Mouse (Mus musculus) ES-E14 (cell line): ENCODE measurements around the gene Sipa1l3. TPM values are rescaled to one million over a fixed set of nuclear protein-coding genes. Genes with fewer than 3 reads are reported as not detected.
A peak's percentile ranks its signal among the peaks of the same experiment; 100 is the strongest.

ENCODE experiments used
- DNase-seq: peaks from one replicate; pipeline ENCODE4 v3.0.0-alpha.2; 2013; ENCODE audit warnings: low read depth, low spot score
- H3K27ac ChIP-seq: 2 replicates; pipeline ENCODE4 v1.5.1; 2012; ENCODE audit warnings: low read depth, mild to moderate bottlenecking, low read length, moderate library complexity, mixed read lengths; ENCODE audit not compliant: poor library complexity, insufficient read depth, severe bottlenecking
- H3K36me3 ChIP-seq: 2 replicates; pipeline ENCODE4 v1.6.1; 2012; ENCODE audit warnings: mild to moderate bottlenecking, low read length, moderate library complexity, mixed read lengths; ENCODE audit not compliant: control insufficient read depth, poor library complexity, insufficient read depth, severe bottlenecking
- H3K4me1 ChIP-seq, 2 experiments: fragments of 150-350 bp in 1 of 2; sonication (generic) in 1 of 2; 2 replicates each; pipeline ENCODE4 v1.6.1; 2012; ENCODE audit warnings: low read length in 2 of 2, mild to moderate bottlenecking in 1 of 2, mixed read lengths in 1 of 2; ENCODE audit not compliant: control insufficient read depth in 2 of 2, insufficient read depth in 2 of 2, poor library complexity in 1 of 2
- H3K4me3 ChIP-seq, 2 experiments: fragments of 150-350 bp in 1 of 2; sonication (generic) in 1 of 2; 2 replicates each; pipeline ENCODE4 v1.5.1; 2012; ENCODE audit warnings: low read length in 2 of 2, low read depth in 1 of 2, mild to moderate bottlenecking in 1 of 2, mixed read lengths in 1 of 2; ENCODE audit not compliant: insufficient read depth in 1 of 2, poor library complexity in 1 of 2, severe bottlenecking in 1 of 2
- H3K9ac ChIP-seq: 2 replicates; pipeline ENCODE4 v1.6.1; 2012; ENCODE audit warnings: low read depth, mild to moderate bottlenecking, low read length, mixed read lengths; ENCODE audit not compliant: poor library complexity, insufficient read depth, severe bottlenecking
- H3K9me3 ChIP-seq: fragments of 150-350 bp; sonication (generic); 2 replicates; pipeline ENCODE4 v1.6.1; 2012; ENCODE audit warnings: low read depth, mild to moderate bottlenecking, low read length; ENCODE audit not compliant: control insufficient read depth, insufficient read depth
- CHD2 ChIP-seq: IDR thresholded peaks from 2 replicates; pipeline ENCODE4 v1.6.1; 2014; ENCODE audit warnings: mild to moderate bottlenecking, low read depth, low read length, inconsistent platforms
- HCFC1 ChIP-seq: IDR thresholded peaks from 2 replicates; pipeline ENCODE4 v1.6.1; 2012; ENCODE audit warnings: low read length, inconsistent platforms, borderline replicate concordance; ENCODE audit not compliant: insufficient read depth
- MAFK ChIP-seq: IDR thresholded peaks from 2 replicates; pipeline ENCODE4 v1.6.1; 2014; ENCODE audit warnings: mild to moderate bottlenecking, low read depth, low read length, inconsistent platforms; ENCODE audit not compliant: insufficient read depth
- ZC3H11A ChIP-seq: IDR thresholded peaks from 2 replicates; pipeline ENCODE4 v1.6.1; 2012; ENCODE audit warnings: low read depth, mild to moderate bottlenecking, inconsistent platforms, low read length, borderline replicate concordance
- ZNF384 ChIP-seq: IDR thresholded peaks from 2 replicates; pipeline ENCODE4 v1.6.1; 2012; ENCODE audit warnings: low read depth, low read length, inconsistent platforms
- in situ Hi-C, 2 experiments: fragments of 600-800 bp; cut with MboI; formaldehyde crosslinking; loops; one replicate each; pipeline ENCODE4 v1.15.1; 2025; ENCODE audit warnings: low sequenced_read_pairs in 2 of 2, inconsistent platforms in 1 of 2; ENCODE audit not compliant: unreplicated experiment in 2 of 2
- total RNA-seq: library from RNA; depleted of rRNA; stranded (reverse); fragments of 300-350 nt; gene quantifications from 2 replicates; pipeline ENCODE4 v1.2.3, GENCODE M21; 2012

Sipa1l3 gene
- total RNA-seq, 1 experiment, result 27.5 TPM

- in situ Hi-C loops, result no loop called here
- no peaks in the 10 kb centered on the region for H3K9me3 ChIP-seq
- H3K9ac ChIP-seq, result no peak overlapping the region
- peaks cover 19 to 46% of the 10 kb centered on the region in 2 experiments; a peak in 3 of 4 replicates for H3K4me1 ChIP-seq
- no peak for TF ChIP-seq ZNF384
- TF ChIP-seq CHD2, result no peak
- TF ChIP-seq HCFC1, result no peak
- TF ChIP-seq MAFK, result no peak
- TF ChIP-seq ZC3H11A, result no peak
- H3K4me3 ChIP-seq, result peak overlapping the region; percentile 11 to 24; a peak in 1 of 4 replicates
- peak; percentile 36 for DNase-seq
- 0 out of 2 replicates have a peak overlapping the region, but pooled peaks have one; percentile 42 for H3K27ac ChIP-seq
- H3K36me3 ChIP-seq, result no peaks in the 10 kb centered on the region
Measured at GRCm38 (mm10) chr7:29419836-29420235, 98.6 kb downstream of the Sipa1l3 start.

- no peak overlapping the region; the same call in 1 of the 2 replicates for H3K27ac ChIP-seq
- in situ Hi-C loops, result no loop called here
- no peak for DNase-seq
- H3K9me3 ChIP-seq, result no peaks in the 10 kb centered on the region
- H3K36me3 ChIP-seq, result peaks cover 4% of the 10 kb centered on the region; the same call in 1 of the 2 replicates
- TF ChIP-seq CHD2 (no peak), HCFC1 (no peak), MAFK (no peak), ZC3H11A (no peak), ZNF384 (no peak)
- H3K4me1 ChIP-seq, result peaks cover 19 to 46% of the 10 kb centered on the region in 2 experiments; a peak in 3 of 4 replicates
- no peak overlapping the region for H3K9ac ChIP-seq
- no peak overlapping the region for H3K4me3 ChIP-seq
Measured at GRCm38 (mm10) chr7:29418231-29418630, 100.2 kb downstream of the Sipa1l3 start.

GRCm38 (mm10) chr7:29417332-29418069 lies 100.9 kb downstream of the Sipa1l3 start:
- in situ Hi-C loops, result no loop called here

GRCm38 (mm10) chr7:29416906-29417305 lies 101.5 kb downstream of the Sipa1l3 start:
- H3K4me1 ChIP-seq, result peaks cover 19 to 44% of the 10 kb centered on the region in 2 experiments; a peak in 3 of 4 replicates
- H3K9ac ChIP-seq, result no peak overlapping the region
- peak overlapping the region; percentile 76; the same call in 1 of the 2 replicates for H3K27ac ChIP-seq
- H3K9me3 ChIP-seq, result no peaks in the 10 kb centered on the region
- peaks cover 4% of the 10 kb centered on the region; the same call in 1 of the 2 replicates for H3K36me3 ChIP-seq
- no peak overlapping the region for H3K4me3 ChIP-seq
- peak; percentile 31 for DNase-seq
- TF ChIP-seq MAFK, result no peak
- TF ChIP-seq CHD2, result no peak
- TF ChIP-seq ZC3H11A, result 0 out of 2 replicates have a peak, but pooled peaks have one; percentile 7
- no peak for TF ChIP-seq HCFC1
- TF ChIP-seq ZNF384, result no peak
- in situ Hi-C loops, result no loop called here

More at GRCm38 (mm10) chr7:29417332-29418069, 100.9 kb downstream of the Sipa1l3 start:
- Histone ChIP-seq H3K27ac (peak overlapping the region; percentile 77), H3K9ac (no peak overlapping the region), H3K9me3 (no peaks in the 10 kb centered on the region), H3K4me1 (peaks cover 19 to 43% of the 10 kb centered on the region in 2 experiments; a peak in 3 of 4 replicates), H3K36me3 (peaks cover 4% of the 10 kb centered on the region; the same call in 1 of the 2 replicates), H3K4me3 (no peak overlapping the region)
- TF ChIP-seq ZC3H11A, result no peak
- no peak for TF ChIP-seq CHD2
- TF ChIP-seq ZNF384, result no peak
- no peak for TF ChIP-seq MAFK
- no peak for TF ChIP-seq HCFC1
- peak; percentile 84 for DNase-seq
